In genomic region chr4:138972139-138972826, GRCm38 (mm10) we compare ENCODE assay signal across 7 mouse cellular contexts. TPM values are rescaled to one million over a fixed set of nuclear protein-coding genes. Genes with fewer than 3 reads are reported as not detected.
DNase-seq lines count a peak whose midpoint lies in the region; ATAC-seq and TF ChIP-seq lines count a peak whose summit lies in the region.

No protein-coding gene starts in this region.

- no peaks in the 10 kb centered on the region for H3K27me3 ChIP-seq in forebrain, embryonic 16.5 days (replicated peaks; ENCODE audit: control insufficient read depth, insufficient read depth, low read length)
- H3K27me3 ChIP-seq in hindbrain, embryonic 10.5 days (ENCODE audit: insufficient read depth, poor library complexity, severe bottlenecking) = no peaks in the 10 kb centered on the region; the same call in 1 of the 2 replicates
- H3K27me3 ChIP-seq in megakaryocyte, embryonic 14.5 days (replicated peaks) = peaks cover 21% of the 10 kb centered on the region

- H3K9ac ChIP-seq in forebrain, embryonic 16.5 days (replicated peaks; ENCODE audit: low read depth, low read length) = peak overlapping the region; percentile 67

- DNase-seq in MEL-GATA-1-ER (ENCODE audit: extremely low read depth, low read depth) = peak; percentile 30
- DNase-seq in hindbrain, embryonic 10.5 days (ENCODE audit: low spot score) = peak; percentile 56
- peak; percentile 14 to 38 for DNase-seq in left cerebral cortex, adult 8-10 months (ENCODE audit: low spot score in 2 of 2)
- peak; percentile 15 to 54 for DNase-seq in spleen, adult 18-20 months

- 24% methylated on average over 20 of the region's 20 CpGs for WGBS in forebrain, embryonic 16.5 days
- WGBS in hindbrain, embryonic 10.5 days = 19% methylated on average over 20 of the region's 20 CpGs

- no peaks in the 10 kb centered on the region for H3K9me3 ChIP-seq in forebrain, embryonic 16.5 days (ENCODE audit: control insufficient read depth, low read length)
- no peaks in the 10 kb centered on the region for H3K9me3 ChIP-seq in hindbrain, embryonic 10.5 days
- H3K9me3 ChIP-seq in megakaryocyte, embryonic 14.5 days = no peaks in the 10 kb centered on the region

- H3K4me3 ChIP-seq in bone marrow macrophage, adult 2 months (ENCODE audit: insufficient read depth, low read length) = peak overlapping the region; percentile 90
- H3K4me3 ChIP-seq in forebrain, embryonic 16.5 days (replicated peaks; ENCODE audit: low read length) = peak overlapping the region; percentile 49
- H3K4me3 ChIP-seq in hindbrain, embryonic 10.5 days = peak overlapping the region; percentile 72
- H3K4me3 ChIP-seq in megakaryocyte, embryonic 14.5 days (replicated peaks) = peak overlapping the region; percentile 95

- H3K27ac ChIP-seq in bone marrow macrophage, adult 2 months (ENCODE audit: insufficient read depth, low read depth, low read length) = peak overlapping the region; percentile 92
- no peak overlapping the region for H3K27ac ChIP-seq in forebrain, embryonic 16.5 days (ENCODE audit: low read length)
- H3K27ac ChIP-seq in hindbrain, embryonic 10.5 days = peak overlapping the region; percentile 91

- peak overlapping the region; percentile 83 for H3K4me2 ChIP-seq in forebrain, embryonic 16.5 days (ENCODE audit: low read length)

- no peak; the same call in 1 of the 2 replicates for TF ChIP-seq CTCF in bone marrow macrophage, adult 2 months (IDR thresholded peaks at IDR 0.05; ENCODE audit: low read depth, low read length)

- H3K36me3 ChIP-seq in forebrain, embryonic 16.5 days (ENCODE audit: control insufficient read depth, insufficient read depth) = no peaks in the 10 kb centered on the region
- no peaks in the 10 kb centered on the region for H3K36me3 ChIP-seq in hindbrain, embryonic 10.5 days
- H3K36me3 ChIP-seq in megakaryocyte, embryonic 14.5 days (replicated peaks; ENCODE audit: low read length) = no peaks in the 10 kb centered on the region

- no peak for ATAC-seq in forebrain, embryonic 16.5 days

- peaks cover 39% of the 10 kb centered on the region for H3K4me1 ChIP-seq in bone marrow macrophage, adult 2 months (ENCODE audit: control insufficient read depth, insufficient read depth, low read length)
- peaks cover 7% of the 10 kb centered on the region for H3K4me1 ChIP-seq in forebrain, embryonic 16.5 days (replicated peaks; ENCODE audit: control insufficient read depth, insufficient read depth, low read length)
- peaks cover 29% of the 10 kb centered on the region for H3K4me1 ChIP-seq in hindbrain, embryonic 10.5 days (replicated peaks)
- peaks cover 13% of the 10 kb centered on the region for H3K4me1 ChIP-seq in megakaryocyte, embryonic 14.5 days

- TF ChIP-seq POLR2A in bone marrow macrophage, adult 2 months (IDR thresholded peaks at IDR 0.05; ENCODE audit: borderline replicate concordance, low read depth, low read length) = no peak

RNA-seq across cellular contexts. Expression of gene Tmco4, which starts 0.4 kb away (rescaled TPM):
- polyA plus RNA-seq in bone marrow macrophage, adult 2 months (2012; ENCODE audit: insufficient read depth, insufficient read length, missing spikeins) = 5.4 and 6.5 TPM in 2 replicates
- polyA plus RNA-seq in forebrain, embryonic 16.5 days (2015; fragmentation: Nextera tagmentation; extraction: Ambion mirVana) = 1.1 and 1.2 TPM in 2 replicates
- 0.70 and 1.1 TPM in 2 replicates for polyA plus RNA-seq in hindbrain, embryonic 10.5 days (2016; fragmentation: Nextera tagmentation; extraction: Ambion mirVana)
- total RNA-seq in left cerebral cortex, adult 8-10 months (2022) = 1 to 10 TPM; 2.3 to 3.6 (median 3.5) TPM
- polyA plus RNA-seq in megakaryocyte, embryonic 14.5 days (2012; ENCODE audit: insufficient read depth, low replicate concordance) = 0.99 and 3.2 TPM in 2 replicates

RNA-seq across cellular contexts. Expression of gene Rnf186, which starts 5.4 kb away (rescaled TPM):
- not detected in 2 replicates for polyA plus RNA-seq in bone marrow macrophage, adult 2 months (2012; ENCODE audit: insufficient read depth, insufficient read length, missing spikeins)
- polyA plus RNA-seq in forebrain, embryonic 16.5 days (2015; fragmentation: Nextera tagmentation; extraction: Ambion mirVana) = not detected in 2 replicates
- not detected in 2 replicates for polyA plus RNA-seq in hindbrain, embryonic 10.5 days (2016; fragmentation: Nextera tagmentation; extraction: Ambion mirVana)
- total RNA-seq in left cerebral cortex, adult 8-10 months (2022) = not detected
- not detected in 2 replicates for polyA plus RNA-seq in megakaryocyte, embryonic 14.5 days (2012; ENCODE audit: insufficient read depth, low replicate concordance)

RNA-seq across cellular contexts. Expression of gene Otud3, which starts 58.5 kb away (rescaled TPM):
- polyA plus RNA-seq in bone marrow macrophage, adult 2 months (2012; ENCODE audit: insufficient read depth, insufficient read length, missing spikeins) = 4.8 and 8.0 TPM in 2 replicates
- polyA plus RNA-seq in forebrain, embryonic 16.5 days (2015; fragmentation: Nextera tagmentation; extraction: Ambion mirVana) = 2.4 and 3.2 TPM in 2 replicates
- 2.4 and 3.0 TPM in 2 replicates for polyA plus RNA-seq in hindbrain, embryonic 10.5 days (2016; fragmentation: Nextera tagmentation; extraction: Ambion mirVana)
- total RNA-seq in left cerebral cortex, adult 8-10 months (2022) = 10 to 100 TPM; 11.8 to 16.6 (median 15.9) TPM
- polyA plus RNA-seq in megakaryocyte, embryonic 14.5 days (2012; ENCODE audit: insufficient read depth, low replicate concordance) = 1.4 and 1.7 TPM in 2 replicates
